Mouse (Mus musculus) embryonic fibroblast, embryonic 13.5 days (primary cell): ENCODE measurements at regions not wholly inside any gene's neighbourhood (a gene's known extent, or its start where the extent isn't known, plus 50 kb on each side); places are given as distances from the start of the nearest gene placed in this dataset.

Experiments used
- CTCF ChIP-seq: IDR thresholded peaks from 2 replicates; pipeline ENCODE4 v1.5.1; 2011; ENCODE audit warnings: mild to moderate bottlenecking, control low read depth, low read length, moderate library complexity, borderline replicate concordance; ENCODE audit not compliant: insufficient read depth
- POLR2A ChIP-seq: IDR thresholded peaks from 2 replicates; pipeline ENCODE4 v1.6.1; 2011; ENCODE audit warnings: low read depth, mild to moderate bottlenecking, control low read depth, low read length, moderate library complexity

GRCm38 (mm10) chr14:123079733-123080132 lies 95.9 kb upstream of the Tmtc4 start:
- TF ChIP-seq POLR2A, result no peak
- no peak for TF ChIP-seq CTCF
